Mouse (Mus musculus) hematopoietic stem cell, adult 5-6 weeks (primary cell): Measurements from ENCODE around the gene Rora. TPM values are rescaled to one million over a fixed set of nuclear protein-coding genes. Genes with fewer than 3 reads are reported as not detected.

Experiments used
- ATAC-seq, 2 experiments: fragments of 125-278 bp in 1 of 2; replicated peaks in 1 of 2; 2 replicates each; pipeline ENCODE4 v1.8.0; 2016 to 2017; ENCODE audit warnings: inconsistent platforms in 2 of 2, mild to moderate bottlenecking in 2 of 2, moderate number of reproducible peaks in 2 of 2, low read depth in 1 of 2, moderate TSS enrichment in 1 of 2; ENCODE audit not compliant: low FRiP score in 2 of 2, poor library complexity in 2 of 2, severe bottlenecking in 2 of 2, insufficient read depth in 1 of 2, low TSS enrichment in 1 of 2
- total RNA-seq: library from RNA; stranded (forward); fragments of 172-1452, 232-1000 nt; gene quantifications from 2 replicates; pipeline ENCODE4 v1.2.3, GENCODE M21; 2017

The Rora gene
- total RNA-seq, 1 experiment from 2014 or later, result 11.0 TPM

DNA sequence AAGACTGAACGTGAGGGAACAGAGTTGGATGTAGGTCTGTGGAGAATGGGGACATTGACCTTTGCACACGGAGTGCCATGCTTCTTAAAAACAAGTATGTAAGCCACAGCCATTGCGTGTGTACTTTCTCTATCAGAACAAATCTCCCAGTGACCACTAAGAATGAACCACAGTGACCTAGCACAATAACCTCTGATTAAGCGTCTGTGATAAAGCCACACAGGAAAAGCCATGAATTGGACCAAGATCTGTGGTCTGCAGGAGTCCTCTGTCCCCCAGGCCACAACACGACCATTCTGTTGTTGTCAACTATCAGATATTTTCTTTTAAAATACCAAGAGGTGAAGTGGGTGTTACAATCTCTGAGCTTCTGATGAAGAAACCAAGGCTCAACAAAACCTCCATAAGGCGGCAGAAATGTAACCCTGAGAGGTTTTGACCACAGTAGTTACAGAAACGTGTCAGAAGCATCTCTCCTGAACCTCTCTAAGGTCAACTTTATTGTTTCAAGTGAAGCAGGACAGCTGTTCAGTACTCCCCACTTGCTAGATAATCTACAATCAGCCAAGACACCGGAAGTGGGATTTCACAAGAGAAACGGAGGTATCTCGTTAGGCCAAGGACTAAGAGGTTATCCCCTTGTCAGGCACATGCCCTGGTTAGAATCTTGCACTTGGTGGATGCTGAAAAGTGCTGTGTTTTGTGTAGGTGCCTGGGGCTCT is 666.5 kb downstream of the Rora start:
- ATAC-seq, result peak; percentile 30 to 65

DNA sequence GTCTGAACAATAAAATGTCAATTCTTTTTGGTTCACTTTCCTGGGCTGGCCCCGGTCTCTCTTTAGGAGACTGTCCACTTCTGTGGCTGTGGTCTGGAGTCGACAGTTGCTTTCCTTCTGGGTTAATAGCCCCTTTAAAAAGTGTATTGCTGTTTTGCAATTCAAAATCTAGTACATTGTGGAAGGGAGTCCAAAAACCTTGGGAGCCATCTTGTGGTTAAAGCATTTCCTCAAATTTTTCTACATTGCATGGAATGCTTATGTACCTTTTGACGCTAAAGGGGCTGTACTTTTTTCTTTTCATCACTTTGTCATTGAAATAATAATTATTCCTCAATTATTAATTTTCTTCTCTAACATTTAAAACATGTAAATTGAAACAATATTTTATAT is 667.0 kb downstream of the Rora start:
- ATAC-seq, result no peak

DNA sequence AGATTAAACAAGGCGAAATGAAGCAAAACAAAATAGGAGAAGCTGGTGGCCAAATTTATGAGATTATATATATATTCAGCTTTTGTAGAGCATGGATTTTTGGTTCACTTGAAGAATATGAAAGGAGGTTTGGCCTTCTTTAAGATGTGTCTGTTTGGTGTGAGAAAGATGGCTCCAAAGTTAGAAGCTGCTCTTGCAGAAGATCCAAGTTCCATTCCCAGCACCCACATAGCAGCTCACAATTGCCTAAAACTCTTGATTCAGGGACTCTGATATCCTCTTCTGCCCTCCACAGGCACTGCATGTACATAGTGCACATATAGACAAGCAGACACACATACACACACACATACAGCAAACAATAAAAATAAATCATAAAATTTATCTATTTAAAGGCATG is 668.4 kb downstream of the Rora start:
- no peak for ATAC-seq

DNA sequence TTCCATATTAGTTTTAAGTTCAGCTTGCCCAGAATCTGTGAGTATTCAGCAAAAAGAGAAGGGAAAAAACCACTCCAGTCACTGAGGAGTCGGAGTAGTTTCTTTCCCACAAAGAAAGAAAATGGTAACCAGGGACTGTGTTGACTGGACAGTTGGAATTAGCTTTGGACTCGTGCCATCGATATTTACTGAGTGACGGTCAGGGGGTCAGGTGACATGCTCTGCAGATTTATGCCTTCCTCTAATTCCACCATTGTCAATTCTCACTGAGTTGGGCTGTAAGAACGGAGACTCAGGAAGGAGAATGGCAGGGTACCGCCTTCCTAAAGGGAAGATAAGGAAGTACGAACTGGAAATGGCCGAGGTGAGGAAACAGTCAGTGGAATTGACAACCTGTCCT is 670.2 kb downstream of the Rora start:
- no peak for ATAC-seq

DNA sequence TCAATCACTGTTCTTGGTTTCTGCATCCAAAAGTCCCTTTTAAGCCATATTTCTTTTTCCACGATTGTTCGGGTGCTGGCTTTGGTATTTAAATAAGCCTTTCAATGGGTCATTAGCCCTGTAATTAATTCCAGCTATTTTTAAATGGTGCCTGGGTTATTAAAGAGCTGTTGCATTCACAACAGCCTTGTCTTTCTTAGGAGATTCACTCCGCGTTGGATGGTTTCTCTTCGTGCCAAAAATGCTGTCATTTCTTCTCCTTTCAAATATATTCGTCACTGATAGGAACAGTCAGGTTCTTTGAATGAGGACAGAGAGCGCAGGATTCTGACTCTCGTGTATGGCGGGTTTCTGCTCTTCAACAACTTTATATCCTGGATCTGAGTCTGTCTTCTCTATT is 673.5 kb downstream of the Rora start:
- ATAC-seq, result no peak

DNA sequence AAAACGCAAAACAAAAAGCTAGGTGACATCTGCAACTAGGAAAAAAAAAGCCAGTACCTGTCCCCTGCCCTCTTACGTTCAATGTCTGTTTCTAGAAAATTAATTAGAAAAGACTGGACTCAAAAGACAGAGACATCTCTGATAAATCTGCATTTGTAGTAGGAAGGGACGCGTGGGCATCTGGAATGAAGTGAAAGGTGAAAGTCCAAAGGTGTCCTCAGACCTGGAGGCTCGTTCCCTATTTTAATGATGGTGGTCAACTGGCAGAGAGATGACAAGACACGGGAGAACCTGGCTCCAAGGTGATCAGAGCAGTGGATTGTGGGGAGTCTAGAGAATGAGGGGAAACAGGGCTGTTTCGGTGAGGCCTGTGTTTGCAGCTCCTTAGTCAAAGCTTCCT is 674.0 kb downstream of the Rora start:
- ATAC-seq, result no peak

DNA sequence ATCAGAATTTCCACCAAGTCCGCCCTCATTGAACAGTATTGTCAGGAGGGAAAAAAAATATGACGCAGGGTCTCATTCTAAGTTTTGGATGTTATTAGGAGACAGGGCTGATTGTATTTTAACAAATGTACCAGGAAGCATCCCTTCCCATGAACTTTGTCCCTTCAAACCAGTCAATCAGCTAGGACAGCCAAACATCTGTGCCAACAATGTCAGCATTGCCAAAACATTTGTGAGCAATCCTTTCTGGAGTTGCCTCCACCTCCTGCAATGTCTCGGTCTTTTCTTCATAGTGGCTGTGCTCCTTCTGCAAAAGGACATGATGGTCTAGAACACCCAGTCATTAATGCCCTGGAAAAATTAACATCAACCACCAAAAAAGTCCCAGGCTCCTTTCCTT is 678.2 kb downstream of the Rora start:
- ATAC-seq, result no peak

DNA sequence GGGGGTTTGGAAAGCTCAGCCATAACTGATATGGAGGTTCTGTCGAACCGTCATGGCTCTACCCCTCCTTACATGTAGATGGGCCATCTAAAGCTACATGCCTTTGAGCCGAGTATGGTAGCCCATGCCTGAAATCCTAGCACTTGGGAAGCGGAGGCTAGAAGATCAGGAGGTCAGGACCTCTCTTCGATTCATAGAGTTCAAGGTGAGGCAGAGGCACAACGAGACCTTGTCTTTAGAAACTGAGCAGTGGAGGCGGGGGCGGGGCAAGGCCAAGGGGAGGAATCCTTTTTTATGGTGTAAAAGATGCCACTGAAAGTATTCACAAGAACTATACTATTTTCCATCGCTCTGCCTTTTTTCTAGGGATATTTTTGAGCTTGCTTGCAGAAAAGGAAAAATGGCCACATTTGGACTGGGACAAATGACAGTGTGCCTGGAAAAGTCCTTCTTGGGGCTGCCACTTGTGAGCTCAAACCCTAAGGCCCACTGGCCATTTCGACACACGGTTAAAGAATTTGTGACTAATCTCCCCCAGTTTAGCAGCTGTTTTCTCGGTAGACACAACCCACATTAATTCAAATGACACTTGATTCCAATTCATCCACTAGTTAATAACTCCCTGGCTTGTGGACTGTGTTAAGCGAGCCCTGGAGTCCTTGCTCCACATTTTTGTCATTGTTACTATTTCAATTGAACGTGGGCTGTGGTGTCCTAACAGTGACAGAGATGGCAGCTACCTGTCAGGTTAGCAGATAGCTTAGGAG is 679.4 kb downstream of the Rora start:
- ATAC-seq, result no peak

DNA sequence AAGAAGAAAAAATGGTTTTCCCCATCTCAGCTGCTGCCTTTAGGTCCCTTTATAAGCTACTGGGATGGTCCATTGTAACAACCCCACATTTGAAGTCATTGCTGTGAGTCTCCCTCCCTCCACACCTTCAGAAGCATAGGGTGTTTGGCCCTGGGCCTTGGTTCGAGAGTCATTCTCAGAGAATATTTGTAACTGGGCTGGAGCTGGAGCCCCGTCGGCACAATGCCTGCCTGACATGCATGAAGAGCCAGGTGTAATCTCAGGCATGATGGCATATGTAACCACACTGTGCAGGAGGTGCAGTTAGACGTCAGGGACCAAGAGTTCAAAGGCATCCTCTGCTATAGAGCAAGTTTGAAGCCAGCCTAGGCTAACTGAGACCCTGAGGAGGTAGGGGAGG is 680.1 kb downstream of the Rora start:
- no peak for ATAC-seq

DNA sequence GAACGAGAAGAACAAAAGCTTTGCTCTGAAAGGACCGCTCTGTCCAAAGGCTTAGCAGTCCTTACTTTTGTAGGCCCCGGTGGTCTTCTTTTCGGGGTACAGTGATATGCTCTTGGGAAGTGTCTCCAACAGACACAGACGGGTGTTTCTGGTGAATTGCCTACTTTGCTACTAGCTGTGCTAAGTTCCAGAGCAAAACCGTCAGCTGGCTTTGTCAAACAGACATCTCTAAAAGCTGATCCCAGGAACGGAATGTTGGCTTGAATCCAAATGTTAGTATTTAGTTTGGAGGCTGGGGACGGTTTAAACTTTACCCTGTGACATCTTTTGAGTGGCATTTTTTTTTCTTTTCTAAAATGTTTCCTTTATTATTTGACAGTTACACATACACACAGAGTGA is 680.5 kb downstream of the Rora start:
- ATAC-seq, result no peak

DNA sequence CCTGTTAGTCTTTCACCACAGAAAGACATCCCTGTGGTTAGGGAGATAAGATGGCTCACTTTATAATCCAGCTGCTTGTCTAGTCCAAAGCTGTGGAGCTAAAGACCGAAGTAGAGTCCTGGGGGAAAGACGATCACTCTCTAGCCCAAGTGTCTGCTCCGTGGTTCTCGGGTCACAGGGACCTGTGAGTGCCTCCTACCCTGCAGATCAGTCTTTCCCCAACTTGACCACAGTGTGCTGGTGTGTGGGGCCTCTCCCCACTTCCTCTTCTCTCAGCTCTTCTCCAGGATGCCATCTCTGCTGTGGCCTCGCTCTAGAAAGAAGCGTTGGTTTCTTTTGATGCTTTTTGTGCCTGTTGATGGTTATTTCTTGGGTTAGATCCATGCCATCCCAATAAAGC is 682.5 kb downstream of the Rora start:
- peak; percentile 92 to 96 for ATAC-seq

DNA sequence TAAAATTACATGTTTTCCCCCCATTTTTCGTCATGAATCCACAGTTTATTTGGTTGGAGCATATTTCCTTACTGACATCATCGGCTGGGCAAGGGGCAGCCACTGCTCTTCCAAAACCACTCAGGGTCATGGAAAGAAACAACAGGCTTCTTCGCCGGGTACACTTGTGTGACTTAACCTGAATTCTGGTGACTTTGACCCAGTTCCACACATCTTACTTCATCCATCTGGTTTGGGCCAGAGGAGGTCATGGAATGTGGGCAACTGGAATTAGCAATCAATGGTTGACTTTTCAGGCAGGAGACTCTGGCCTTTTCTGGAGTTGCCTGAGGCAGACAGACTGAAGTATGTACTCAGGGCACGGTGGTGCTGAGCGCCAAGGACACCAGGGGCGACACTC is 685.6 kb downstream of the Rora start:
- no peak for ATAC-seq

DNA sequence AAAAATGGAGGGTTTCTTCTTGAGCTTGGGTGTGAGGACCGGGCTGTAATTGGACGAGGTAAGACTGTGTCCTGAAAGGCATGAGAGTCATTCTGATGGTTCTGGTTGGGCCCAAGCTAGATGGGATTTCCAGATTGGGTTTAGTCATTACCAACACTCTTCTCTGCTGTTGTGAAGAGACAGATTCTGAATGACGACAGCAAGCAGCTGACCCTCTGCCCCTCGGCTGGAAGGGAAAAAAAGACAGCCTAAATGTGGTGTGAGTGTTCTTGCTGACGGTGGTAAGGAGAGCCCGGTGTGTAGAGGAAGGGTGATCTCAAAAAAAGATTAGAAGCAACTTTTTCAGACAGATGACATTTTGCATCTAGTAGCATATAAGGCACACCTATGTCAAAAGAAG is 686.2 kb downstream of the Rora start:
- no peak for ATAC-seq

DNA sequence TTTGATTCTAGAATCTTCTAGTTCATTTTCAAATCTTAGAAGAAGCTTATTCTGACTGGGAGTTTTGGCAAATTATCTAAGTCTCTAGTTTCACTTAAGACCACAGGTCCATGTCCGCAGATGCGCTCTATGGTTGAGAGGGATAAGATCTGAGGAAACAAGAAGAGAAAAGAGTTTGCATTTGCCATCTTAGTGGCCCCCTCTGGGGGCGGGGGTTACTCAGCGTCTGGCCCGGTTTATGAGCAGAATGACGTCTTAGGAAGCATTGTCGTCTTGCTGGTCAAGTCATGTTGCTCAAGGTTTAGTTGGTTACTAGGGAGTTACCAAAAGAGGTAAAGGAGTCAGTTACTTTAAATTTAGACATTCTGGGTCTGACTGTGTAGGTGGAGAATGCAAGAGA is 686.8 kb downstream of the Rora start:
- ATAC-seq, result no peak

DNA sequence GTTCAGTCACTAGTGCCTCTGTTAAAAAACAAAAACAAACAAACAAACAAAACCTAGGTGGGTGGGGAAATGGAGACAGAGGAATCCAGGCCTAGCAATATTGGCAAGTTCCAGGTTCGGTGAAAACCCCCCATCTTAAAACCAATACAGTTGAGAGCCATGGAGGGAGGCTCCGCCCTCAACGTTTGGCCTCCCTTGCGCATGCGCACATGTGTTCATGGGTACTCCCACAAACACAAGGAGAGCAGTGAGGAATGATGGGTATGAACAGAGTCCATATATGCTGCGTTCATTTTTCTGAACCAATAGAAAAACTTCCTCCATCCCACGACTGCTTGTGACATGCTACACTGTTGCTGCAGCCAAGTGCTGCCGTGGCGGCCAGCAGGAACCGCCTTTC is 690.3 kb downstream of the Rora start:
- ATAC-seq, result no peak

DNA sequence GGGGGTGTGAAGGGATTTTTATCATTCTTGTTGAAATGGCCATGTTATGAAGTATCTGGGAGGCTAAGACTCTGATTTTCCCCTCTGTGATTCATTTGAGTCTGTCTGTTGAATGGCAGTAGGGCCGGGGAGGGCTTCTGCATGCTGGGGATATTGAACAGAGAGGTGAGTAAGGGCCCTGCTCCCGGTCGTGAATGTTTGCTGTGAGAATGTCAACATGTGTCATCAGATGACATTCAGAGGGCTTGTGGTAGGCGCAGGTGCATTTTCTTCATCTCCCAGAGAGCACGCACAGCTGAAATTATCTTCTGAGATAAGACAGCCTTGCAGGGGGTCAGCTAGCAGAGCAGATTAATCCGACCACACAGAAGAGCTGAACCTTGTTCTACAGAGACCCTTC is 692.0 kb downstream of the Rora start:
- ATAC-seq, result no peak

DNA sequence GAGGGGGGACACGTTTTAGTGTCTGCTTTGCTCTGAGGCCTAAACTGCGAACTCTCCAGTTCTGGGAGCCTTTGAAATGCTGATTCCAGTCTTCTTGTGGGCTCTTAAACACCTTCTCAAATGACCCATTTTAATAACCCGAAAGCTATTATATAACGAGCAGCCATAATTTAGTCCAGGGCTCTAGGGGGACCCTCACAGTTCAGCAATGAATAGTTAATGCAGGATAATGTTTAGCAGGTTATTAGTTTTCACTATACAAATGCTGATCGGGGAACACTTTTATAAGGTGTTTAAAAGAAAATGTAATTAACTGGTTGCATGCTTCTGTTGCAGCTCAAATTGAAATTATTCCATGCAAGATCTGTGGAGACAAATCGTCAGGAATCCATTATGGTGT is 694.2 kb downstream of the Rora start:
- no peak for ATAC-seq

DNA sequence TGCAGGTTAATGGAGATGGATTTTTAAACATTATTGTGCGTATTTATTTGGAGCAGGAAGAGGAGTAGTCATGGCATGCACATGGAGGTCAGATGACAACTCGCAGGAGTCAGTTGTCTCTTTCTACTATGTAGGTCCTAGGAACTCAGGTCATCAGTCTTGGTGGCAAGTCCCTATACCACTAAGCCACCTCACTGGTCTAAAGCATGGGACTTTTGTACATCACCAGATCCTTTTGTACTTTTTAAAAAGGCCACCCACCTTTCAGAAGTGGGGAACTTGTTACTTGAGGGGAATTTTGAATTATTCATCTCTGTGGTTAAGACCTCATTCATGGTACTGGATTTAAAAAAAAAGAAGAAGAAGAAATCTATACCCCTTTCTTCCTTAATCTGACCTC is 696.0 kb downstream of the Rora start:
- ATAC-seq, result no peak

DNA sequence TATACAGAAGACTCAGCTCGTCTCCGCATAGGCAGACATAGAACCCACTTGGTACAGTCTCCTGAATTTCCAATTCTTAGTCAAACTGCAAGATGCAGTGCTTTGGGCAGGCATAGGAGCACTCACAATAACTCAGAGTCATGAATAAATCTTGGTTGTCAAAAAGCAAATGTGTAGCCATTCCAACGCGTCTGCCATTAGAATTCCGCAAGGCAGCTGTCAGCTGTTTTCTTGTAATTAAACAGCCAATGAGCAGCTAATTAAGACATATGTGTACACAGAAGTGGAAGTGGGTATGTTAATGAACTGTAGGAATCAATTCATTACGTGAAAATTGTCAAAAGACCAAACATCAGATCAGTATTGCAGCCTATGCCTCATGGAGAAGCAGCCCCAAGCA is 700.6 kb downstream of the Rora start:
- no peak for ATAC-seq
